ENCODE assay signal across 26 mouse cellular contexts in genomic region chr3:152883556-152883955, GRCm38 (mm10).
A peak's percentile ranks its signal among the peaks of the same experiment; 100 is the strongest.
DNase-seq lines count a peak whose midpoint lies in the region; ATAC-seq lines count a peak whose summit lies in the region.
"Had no signal": no experiment of that assay in that cellular context is flagged by ENCODE, and none has a peak within 500 bp of the region (broad histone marks: within the 10 kb centered on the region; RNA-seq: fewer than 3 reads in every experiment).

No protein-coding gene starts in this region.

- H3K4me3 ChIP-seq in heart, embryonic 14.5 days (ENCODE audit: control insufficient read depth in 1 of 2, insufficient read depth in 1 of 2, low read depth in 1 of 2, low read length in 2 of 2): no peak overlapping the region
- H3K4me3 ChIP-seq: embryonic facial prominence, embryonic 13.5 days; embryonic facial prominence, embryonic 15.5 days; erythroblast, embryonic 14.5 days; forebrain, embryonic 10.5 days; forebrain, embryonic 12.5 days had no signal

- peaks cover 6 to 8% of the 10 kb centered on the region in 2 experiments for H3K4me1 ChIP-seq in heart, embryonic 14.5 days (ENCODE audit: control insufficient read depth in 2 of 2, insufficient read depth in 2 of 2, low read length in 2 of 2)

- no peaks in the 10 kb centered on the region for H3K36me3 ChIP-seq in heart, embryonic 14.5 days (ENCODE audit: control insufficient read depth, insufficient read depth, low read length)
- H3K36me3 ChIP-seq: embryonic facial prominence, embryonic 13.5 days; embryonic facial prominence, embryonic 15.5 days; forebrain, embryonic 10.5 days; forebrain, embryonic 12.5 days; G1E had no signal

- no peak overlapping the region for H3K9ac ChIP-seq in heart, embryonic 14.5 days (ENCODE audit: low read length)
- H3K9ac ChIP-seq: embryonic facial prominence, embryonic 13.5 days; embryonic facial prominence, embryonic 15.5 days; forebrain, embryonic 12.5 days had no signal

- no peak for ATAC-seq in heart, embryonic 14.5 days (ENCODE audit: insufficient number of reproducible peaks, insufficient read depth, low FRiP score, low read depth)
- ATAC-seq: CD4-positive, CD25-positive, alpha-beta regulatory T cell, adult 4 months; forebrain, embryonic 14.5 days; forebrain, embryonic 16.5 days had no signal

- no peak overlapping the region for H3K27ac ChIP-seq in heart, embryonic 14.5 days (replicated peaks in 1 of 2; ENCODE audit: control insufficient read depth in 1 of 2, insufficient read depth in 1 of 2, low read depth in 2 of 2, low read length in 2 of 2)
- H3K27ac ChIP-seq: embryonic facial prominence, embryonic 13.5 days; embryonic facial prominence, embryonic 15.5 days; forebrain, embryonic 10.5 days; forebrain, embryonic 12.5 days had no signal

- DNase-seq in heart, postnatal 10 days: no peak
- peak; percentile 28 for DNase-seq in Muller cell, postnatal 12 days (ENCODE audit: inconsistent ontology term)
- peak; percentile 56 for DNase-seq in retina, postnatal 1 day
- no peak for DNase-seq in ovary, postnatal 14 days (ENCODE audit: low spot score)
- DNase-seq: adrenal gland, adult 2 months; adrenal gland, postnatal 10 days; adrenal gland, postnatal 25 days; B cell, adult 2 months; cerebellum, adult 11 months; cerebellum, adult 18-20 months; cerebellum, adult 8-10 months; cerebellum, adult 9-11 months; cerebellum, postnatal 14 days; cerebellum, postnatal 36 days; embryo, embryonic 11 days had no signal

- H3K9me3 ChIP-seq in heart, embryonic 14.5 days (ENCODE audit: control insufficient read depth, low read length): no peaks in the 10 kb centered on the region
- H3K9me3 ChIP-seq: embryonic facial prominence, embryonic 13.5 days; embryonic facial prominence, embryonic 15.5 days; forebrain, embryonic 10.5 days; forebrain, embryonic 12.5 days; G1E had no signal

- H3K4me2 ChIP-seq in heart, embryonic 14.5 days (ENCODE audit: low read length): peak overlapping the region; percentile 43
- H3K4me2 ChIP-seq: embryonic facial prominence, embryonic 13.5 days; embryonic facial prominence, embryonic 15.5 days; forebrain, embryonic 12.5 days had no signal

- intact Hi-C loops in heart, postnatal 10 days (cut with DNase I): no loop called here

- no peaks in the 10 kb centered on the region for H3K27me3 ChIP-seq in heart, embryonic 14.5 days (ENCODE audit: control insufficient read depth, insufficient read depth, low read length)
- H3K27me3 ChIP-seq: CH12.LX; embryonic facial prominence, embryonic 13.5 days; embryonic facial prominence, embryonic 15.5 days; forebrain, embryonic 12.5 days had no signal

- 69% methylated on average over 3 of the region's 3 CpGs for WGBS in heart, embryonic 14.5 days

Comparison
In these comparisons a context has a peak if more than half of its experiments do, and no peak if none do; other contexts are left out.
1. DNase-seq: peak in Muller cell, postnatal 12 days (single experiment) and retina, postnatal 1 day (single experiment); none in heart, postnatal 10 days (0 of 2) and ovary, postnatal 14 days (single experiment).